Mouse (Mus musculus): ENCODE data around the gene Synj2.

DNA sequence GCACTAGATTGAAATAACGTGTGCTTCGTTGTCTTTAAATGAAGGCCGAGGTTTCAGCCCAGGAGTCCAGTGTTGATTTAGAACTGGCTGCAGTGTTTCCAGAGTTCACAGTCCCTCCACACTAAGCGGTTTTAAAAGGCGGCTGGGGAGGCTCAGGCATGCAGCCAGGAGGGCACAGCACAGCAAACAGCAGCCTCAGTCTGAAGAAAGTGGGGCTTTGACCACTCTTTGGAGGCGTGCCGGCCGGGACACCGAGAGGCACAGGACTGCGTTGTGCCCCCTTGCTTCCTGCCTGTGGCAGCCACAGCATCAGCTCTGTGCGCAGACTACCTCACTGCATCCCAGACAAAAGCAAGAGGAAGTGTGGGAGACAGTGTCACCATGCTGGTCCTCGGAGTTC lies 29.5 kb upstream of the Synj2 start:
- TF ChIP-seq CTCF (IDR thresholded peaks at IDR 0.05; ENCODE audit: low read depth, low read length) (no peak), POLR2A (IDR thresholded peaks at IDR 0.05; ENCODE audit: extremely low read depth, insufficient read depth, low read length) (no peak)
